Mouse (Mus musculus) right cerebral cortex, adult 18-20 months (tissue): ENCODE measurements at regions not wholly inside any gene's neighbourhood (a gene's known extent, or its start where the extent isn't known, plus 50 kb on each side); places are given as distances from the start of the nearest gene placed in this dataset.

Experiments
- DNase-seq: peaks from one replicate; pipeline ENCODE4 v3.0.0; 2022; ENCODE audit warnings: mixed read lengths

- DNase-seq, result no peak
Observed at GRCm38 (mm10) chr10:105125736-105126135, 448.5 kb downstream of the Tmtc2 start.

GRCm38 (mm10) chr10:105120229-105120628 lies 454.0 kb downstream of the Tmtc2 start:
- no peak for DNase-seq

GRCm38 (mm10) chr10:105116138-105116537 lies 458.1 kb downstream of the Tmtc2 start:
- no peak for DNase-seq

GRCm38 (mm10) chr10:105114927-105115326 lies 459.3 kb downstream of the Tmtc2 start:
- no peak for DNase-seq

- no peak for DNase-seq
Observed at GRCm38 (mm10) chr10:105110247-105110646, 464.0 kb downstream of the Tmtc2 start.

GRCm38 (mm10) chr10:105097045-105097331 lies 477.3 kb downstream of the Tmtc2 start:
- no peak for DNase-seq

GRCm38 (mm10) chr10:105096323-105097044 lies 477.8 kb downstream of the Tmtc2 start:
- no peak for DNase-seq

GRCm38 (mm10) chr10:105095800-105096199 lies 478.5 kb downstream of the Tmtc2 start:
- DNase-seq, result no peak

- no peak for DNase-seq
Observed at GRCm38 (mm10) chr10:105076892-105077291, 497.4 kb downstream of the Tmtc2 start.

GRCm38 (mm10) chr10:105034711-105035386 lies 539.4 kb downstream of the Tmtc2 start:
- DNase-seq, result peak; percentile 2

GRCm38 (mm10) chr10:105020471-105021120 lies 553.7 kb downstream of the Tmtc2 start:
- DNase-seq, result no peak

GRCm38 (mm10) chr10:105019774-105020470 lies 554.3 kb downstream of the Tmtc2 start:
- no peak for DNase-seq
